Mouse (Mus musculus) urinary bladder, postnatal 4 days (tissue): Measurements from ENCODE around the gene Ppp2r5c.

Experiments
- DNase-seq, 2 experiments: peaks; one replicate each; pipeline ENCODE4 v3.0.0; 2021 to 2022; ENCODE audit warnings: low spot score in 2 of 2

The Ppp2r5c gene

DNA sequence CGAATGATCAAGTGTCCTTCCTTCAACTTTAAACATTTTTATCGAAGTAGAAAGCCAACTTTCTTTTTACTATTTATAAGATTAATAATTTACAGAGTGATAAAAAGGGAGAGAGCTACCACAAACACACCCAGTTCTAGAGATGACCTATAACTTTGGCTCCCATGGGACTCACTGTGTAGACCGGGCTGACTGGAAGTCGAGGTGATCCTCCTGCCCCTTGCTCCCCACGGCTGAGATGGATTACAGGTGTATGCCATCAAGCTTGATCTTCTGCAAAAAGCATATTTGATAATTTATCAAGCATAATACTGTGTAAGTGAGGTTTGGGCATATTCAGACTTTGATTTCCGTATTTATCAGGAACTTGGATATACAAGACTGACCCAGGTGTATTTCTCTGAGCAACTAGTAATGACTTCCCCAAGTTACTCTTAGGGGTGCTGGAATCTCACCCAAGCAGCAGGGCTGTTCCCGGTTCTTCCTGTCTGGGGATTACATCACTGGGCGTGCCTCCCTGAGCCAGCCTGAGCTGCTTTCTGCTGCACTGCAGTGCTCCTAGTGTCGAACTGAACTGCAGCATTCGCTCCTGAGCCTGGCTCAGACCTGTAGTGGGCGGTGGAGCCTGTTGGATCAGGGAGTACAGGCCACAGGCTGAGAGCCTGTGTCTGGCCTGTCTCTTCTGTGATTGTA is 161.7 kb downstream of the Ppp2r5c start:
- peak; percentile 57 to 69 for DNase-seq

DNA sequence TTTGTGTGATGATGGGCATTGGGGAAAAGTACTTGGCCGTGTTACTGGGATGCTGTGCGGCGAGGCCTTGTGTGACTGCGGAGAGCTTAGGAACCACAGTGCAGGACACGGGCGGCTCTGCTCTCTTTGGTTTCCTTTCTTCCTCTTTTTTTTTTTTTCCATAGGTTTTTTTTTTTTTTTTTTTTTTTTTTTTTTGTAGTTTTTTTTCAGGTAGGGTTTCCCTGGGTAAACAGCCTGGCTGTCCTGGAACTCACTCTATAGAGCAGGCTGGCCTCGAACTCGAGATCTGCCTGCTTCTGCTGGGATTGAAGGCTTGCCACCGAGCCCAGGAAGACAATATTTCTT is 162.2 kb downstream of the Ppp2r5c start:
- DNase-seq, result no peak

DNA sequence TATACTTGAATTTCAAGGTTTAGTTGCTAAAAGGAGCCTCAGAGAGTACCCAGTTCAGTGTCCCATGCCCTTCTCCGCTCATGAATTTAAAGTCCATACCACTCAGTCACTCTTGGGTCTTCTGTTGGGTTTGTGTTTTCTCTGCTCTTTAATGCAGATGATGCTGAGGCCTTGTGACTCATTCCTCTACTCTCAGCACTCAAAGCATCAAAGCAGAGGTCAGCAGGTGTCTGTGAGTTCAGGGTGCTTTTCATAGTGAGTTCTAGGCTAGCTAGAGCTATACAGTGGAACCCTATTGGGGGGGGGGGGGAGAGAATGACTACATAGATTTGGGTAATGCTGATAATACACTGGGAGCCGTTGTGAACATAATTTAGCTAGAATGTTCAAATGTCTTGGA is 163.8 kb downstream of the Ppp2r5c start:
- DNase-seq, result no peak

GRCm38 (mm10) chr12:110630056-110630455 is 183.1 kb downstream of the Ppp2r5c start:
- no peak for DNase-seq
